Mouse (Mus musculus): ENCODE results near the gene Ddi2.

Gene Ddi2

DNA sequence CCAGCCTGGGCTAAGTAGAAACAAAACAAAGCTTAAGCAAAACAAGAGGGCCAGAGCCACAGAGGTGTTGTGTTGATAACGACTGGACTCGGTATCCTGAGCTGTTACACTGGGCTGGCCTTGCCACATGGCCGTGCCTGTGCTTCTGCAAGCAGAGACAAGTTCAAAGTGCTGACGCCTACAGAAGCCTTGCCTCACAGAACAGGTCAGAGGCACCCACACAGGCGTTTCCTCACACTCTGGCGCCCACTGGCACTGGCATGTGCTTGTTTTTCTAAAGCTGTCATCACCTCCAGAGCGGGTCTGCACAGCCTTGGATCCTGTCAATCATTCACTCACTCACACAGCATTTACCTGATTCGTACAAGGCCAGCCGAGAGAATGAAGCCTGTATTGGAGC is 18.6 kb upstream of the Ddi2 start:
- ATAC-seq (ENCODE audit: low TSS enrichment), result no peak

DNA sequence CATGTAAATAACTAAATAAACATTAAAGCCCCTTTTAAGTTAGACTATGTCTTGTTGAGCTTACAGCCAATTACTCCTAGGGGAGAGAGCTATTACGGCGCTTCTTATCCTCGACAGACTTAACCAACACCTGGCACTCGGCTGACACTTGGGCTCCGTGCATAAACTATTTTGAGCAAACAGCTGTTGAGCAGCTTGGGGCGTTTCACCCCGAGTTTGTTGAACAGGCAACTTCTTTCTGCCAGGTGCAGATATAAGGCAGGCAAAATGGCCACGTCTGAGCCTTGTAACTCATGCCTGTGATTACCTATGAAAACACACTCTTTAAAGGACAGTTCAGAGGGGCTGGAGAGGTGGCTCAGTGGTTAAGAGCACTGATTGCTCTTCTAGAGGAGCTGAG is 14.8 kb upstream of the Ddi2 start:
- no peak for ATAC-seq (ENCODE audit: low TSS enrichment)

GRCm38 (mm10) chr4:141736856-141737255 is 13.6 kb upstream of the Ddi2 start:
- no peak for ATAC-seq (ENCODE audit: low TSS enrichment)

DNA sequence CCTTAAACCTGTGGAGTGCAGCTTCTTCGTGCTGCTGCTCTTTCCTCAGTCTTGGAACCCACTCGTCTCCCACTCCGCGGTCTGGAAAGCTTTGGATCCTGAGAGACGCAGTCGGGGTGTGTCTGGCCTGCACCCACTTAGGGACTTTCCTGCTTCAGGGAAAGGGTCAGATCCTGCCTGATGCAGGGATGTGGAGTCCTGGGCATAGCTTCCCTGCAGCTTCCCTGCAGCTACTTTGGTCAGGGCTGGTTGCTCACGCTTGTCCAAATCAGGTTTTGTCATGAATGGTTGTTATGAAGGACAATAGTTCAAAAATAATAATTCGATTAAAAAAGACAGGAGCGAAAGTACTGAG is 12.0 kb upstream of the Ddi2 start:
- ATAC-seq (ENCODE audit: low TSS enrichment), result no peak

- ATAC-seq (ENCODE audit: low TSS enrichment), result peak; percentile 96
Measured at GRCm38 (mm10) chr4:141734446-141735205, 11.4 kb upstream of the Ddi2 start.

DNA sequence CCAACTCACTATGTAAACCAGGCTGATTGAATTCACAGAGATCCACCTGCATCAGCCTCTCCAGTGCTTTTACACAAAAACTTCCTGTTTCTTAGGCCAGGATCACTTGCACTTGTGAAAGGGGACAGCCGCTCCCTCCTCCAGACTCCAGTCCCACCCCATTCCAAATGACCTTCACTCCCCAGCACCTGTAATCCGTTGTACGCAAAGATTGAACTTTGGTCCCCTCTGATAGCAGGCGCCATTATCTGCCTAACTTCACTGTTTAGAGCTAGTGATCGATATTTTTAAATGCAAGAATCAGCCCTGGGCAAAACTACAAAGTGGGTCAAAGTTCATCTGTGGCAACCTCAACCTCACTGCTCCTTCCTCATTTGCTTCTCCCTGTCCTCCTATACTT is 8.5 kb upstream of the Ddi2 start:
- no peak for ATAC-seq (ENCODE audit: low TSS enrichment)

GRCm38 (mm10) chr4:141730401-141730800 is 7.2 kb upstream of the Ddi2 start:
- peak; percentile 64 for ATAC-seq (ENCODE audit: low TSS enrichment)

DNA sequence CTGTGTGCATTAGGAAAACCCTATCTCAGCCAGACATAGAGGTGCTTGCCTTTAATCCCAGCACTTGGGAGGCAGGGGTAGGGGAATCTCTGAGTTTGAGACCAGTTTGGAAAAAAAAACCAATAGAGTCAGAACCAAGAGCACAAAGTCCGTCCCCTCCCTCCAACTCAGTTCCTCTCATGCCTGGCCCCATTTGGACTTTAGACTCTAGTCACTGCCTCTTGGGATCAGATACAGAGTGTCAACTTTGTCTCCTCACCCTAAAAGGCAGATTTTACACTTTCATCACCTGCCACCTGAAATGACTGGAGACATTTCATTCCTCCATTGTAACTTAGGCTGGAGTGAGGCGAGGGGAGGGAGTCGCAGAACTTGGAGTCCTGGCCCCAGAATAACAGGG is 6.0 kb upstream of the Ddi2 start:
- ATAC-seq (ENCODE audit: low TSS enrichment), result no peak

DNA sequence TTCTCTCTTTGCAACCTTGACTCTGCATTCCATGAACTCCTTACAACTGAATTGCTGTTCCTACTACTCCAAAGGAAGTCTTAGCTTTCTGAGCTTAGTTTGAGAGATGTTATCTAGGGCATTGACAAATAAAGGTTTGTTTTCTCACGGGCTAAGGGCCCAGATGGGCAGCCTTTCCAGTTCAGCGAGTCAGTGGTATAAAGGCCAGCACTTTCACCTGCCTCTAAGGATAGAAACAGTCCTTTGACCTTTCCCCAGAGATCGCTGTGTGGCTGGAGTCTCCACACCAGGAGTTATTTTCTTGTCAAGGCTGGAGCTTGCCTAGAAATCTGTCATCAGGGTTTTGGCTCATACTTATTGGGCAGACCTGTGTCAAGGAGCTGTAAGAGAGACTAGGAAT is 2.5 kb upstream of the Ddi2 start:
- ATAC-seq (ENCODE audit: low TSS enrichment), result no peak

DNA sequence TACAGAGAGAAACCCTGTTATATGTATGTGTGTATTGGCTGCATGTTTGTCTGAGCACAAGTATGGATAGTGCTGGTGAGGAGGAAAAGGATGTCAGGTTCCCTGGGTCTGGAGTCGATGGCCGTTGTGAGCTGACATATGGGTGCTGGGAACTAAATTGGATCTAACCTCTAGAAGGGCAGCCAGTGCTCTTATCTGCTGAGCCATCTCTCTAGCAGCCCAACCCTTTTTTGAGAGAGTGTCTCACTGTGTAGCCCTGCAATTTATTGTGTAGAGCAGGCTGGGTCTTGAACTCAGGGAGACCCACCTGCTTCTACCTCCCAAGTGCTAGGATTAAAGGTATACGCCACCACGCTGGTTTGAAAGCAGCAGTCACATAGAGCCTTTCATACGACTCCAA is 2.1 kb upstream of the Ddi2 start:
- no peak for ATAC-seq (ENCODE audit: low TSS enrichment)

DNA sequence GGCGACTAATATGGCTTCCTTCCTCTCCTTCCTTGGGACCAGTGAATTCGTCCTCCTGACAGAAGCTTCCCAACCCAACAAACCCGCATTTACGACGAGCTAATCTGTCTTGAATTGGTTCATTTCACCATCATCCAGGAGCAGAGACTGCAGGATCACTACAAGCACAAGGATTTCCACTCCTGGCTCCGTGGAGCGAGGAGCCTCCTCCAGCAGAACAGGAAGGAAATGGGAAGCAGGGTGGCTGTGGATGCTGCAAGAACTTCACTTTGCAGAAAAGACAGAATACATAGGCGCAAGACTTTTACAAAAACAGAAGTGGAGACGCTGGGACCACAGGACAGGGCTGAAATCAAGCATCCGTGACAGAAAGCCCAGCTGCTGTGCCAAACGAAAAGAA is 1.4 kb upstream of the Ddi2 start:
- no peak for ATAC-seq (ENCODE audit: low TSS enrichment)

DNA sequence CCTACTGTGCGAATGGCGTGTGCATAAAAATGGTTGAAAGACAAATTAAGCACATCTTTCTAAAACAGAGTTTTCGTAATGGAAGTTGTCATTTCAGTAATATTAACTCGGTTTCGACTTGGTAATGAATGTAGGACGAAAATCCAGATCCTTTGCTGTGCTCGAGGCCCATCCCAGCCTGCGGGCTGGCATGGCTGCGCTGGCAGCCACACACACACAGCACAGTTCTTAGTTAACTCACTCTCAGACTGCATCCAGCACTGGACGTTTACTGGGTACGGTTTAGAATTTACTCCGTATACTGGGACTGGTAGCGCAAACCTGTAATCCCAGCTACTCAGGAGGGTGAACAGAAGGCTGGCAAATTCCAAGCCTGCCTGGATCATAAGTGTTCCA is 452 bp upstream of the Ddi2 start:
- ATAC-seq (ENCODE audit: low TSS enrichment), result peak; percentile 54

DNA sequence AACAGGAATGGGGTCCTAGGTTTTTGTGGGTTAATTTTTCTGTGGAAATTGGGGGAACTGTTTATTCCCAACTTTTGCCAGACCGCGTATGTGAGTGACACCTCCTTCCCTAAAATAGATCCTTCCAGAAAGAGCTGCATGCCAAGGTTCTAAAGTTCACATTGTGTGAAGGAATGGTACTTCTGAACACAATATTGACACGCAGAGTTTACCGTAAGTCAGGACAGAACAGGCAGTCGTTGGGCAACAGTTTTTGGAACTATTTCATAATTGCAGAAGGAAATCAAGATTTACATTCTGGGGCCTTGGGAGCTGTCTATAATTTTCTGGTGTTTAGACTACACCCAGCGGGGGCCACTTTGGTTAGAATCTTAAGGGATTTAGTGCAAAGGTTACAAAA is 1.3 kb downstream of the Ddi2 start:
- ATAC-seq (ENCODE audit: low TSS enrichment), result no peak

GRCm38 (mm10) chr4:141720761-141721523 is 2.3 kb downstream of the Ddi2 start:
- no peak for ATAC-seq (ENCODE audit: low TSS enrichment)

- no peak for ATAC-seq (ENCODE audit: low TSS enrichment)
Measured at GRCm38 (mm10) chr4:141719304-141719703, 3.9 kb downstream of the Ddi2 start.

DNA sequence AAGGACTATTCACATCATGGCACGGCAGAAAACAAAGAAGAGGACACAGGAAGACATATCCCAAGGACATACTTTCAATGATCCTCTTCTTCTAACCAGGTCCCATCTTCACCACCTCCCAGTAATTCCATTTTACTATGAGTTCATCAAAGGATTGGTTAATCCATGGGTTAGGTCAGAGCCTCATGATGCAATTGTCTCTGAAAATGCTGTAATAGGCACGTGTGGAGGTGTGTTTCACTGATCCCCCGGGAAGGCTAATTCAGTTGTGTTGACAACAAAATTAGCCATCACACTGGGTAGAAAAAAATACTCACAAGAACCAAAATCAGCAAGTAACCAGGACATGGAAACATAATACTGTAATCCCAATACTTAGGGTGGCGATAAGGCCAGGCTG is 5.6 kb downstream of the Ddi2 start:
- ATAC-seq (ENCODE audit: low TSS enrichment), result no peak

DNA sequence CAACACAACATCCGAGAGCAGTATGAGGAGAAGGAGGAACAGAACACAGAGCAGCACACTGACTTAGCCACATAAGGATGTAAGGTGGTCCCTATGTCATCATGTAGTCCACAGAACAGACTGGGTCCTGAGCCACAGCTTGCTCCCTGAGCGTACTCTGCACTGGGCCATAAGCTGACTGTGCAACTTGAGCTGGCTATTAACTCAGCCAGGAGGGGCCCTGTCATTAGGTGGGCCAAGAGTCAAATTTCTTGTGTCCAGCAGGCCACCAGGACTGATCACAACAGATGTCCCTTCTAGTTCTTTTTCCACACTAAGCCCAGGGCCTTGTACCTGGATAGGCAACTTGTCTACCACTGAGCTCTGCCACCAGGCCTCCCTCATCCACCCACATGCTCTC is 8.2 kb downstream of the Ddi2 start:
- ATAC-seq (ENCODE audit: low TSS enrichment), result no peak

GRCm38 (mm10) chr4:141713598-141714142 is 9.5 kb downstream of the Ddi2 start:
- ATAC-seq (ENCODE audit: low TSS enrichment), result no peak

GRCm38 (mm10) chr4:141711250-141711649 is 12.0 kb downstream of the Ddi2 start:
- peak; percentile 76; the same call in 1 of the 2 replicates for ATAC-seq (ENCODE audit: low TSS enrichment)

DNA sequence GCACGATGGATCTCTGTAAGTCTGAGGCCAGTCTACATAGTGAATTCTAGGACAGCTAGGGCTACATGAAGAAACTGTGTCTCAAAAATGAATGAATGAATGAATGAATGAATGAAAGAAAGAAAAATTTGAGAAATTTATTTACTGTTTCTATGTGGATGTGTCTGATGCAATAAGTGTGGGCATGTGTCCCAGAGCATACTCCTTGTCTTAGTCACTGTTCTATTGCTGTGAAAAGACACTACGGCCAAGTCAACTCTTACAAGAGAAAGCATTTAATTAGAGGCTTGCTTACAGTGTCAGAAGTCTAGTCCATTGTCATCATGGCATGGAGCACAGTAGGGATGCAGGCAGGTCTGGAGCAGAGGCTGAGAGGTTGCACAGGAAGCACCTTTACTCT is 14.2 kb downstream of the Ddi2 start:
- ATAC-seq (ENCODE audit: low TSS enrichment), result no peak

- ATAC-seq (ENCODE audit: low TSS enrichment), result no peak
Measured at GRCm38 (mm10) chr4:141708005-141708404, 15.2 kb downstream of the Ddi2 start.

DNA sequence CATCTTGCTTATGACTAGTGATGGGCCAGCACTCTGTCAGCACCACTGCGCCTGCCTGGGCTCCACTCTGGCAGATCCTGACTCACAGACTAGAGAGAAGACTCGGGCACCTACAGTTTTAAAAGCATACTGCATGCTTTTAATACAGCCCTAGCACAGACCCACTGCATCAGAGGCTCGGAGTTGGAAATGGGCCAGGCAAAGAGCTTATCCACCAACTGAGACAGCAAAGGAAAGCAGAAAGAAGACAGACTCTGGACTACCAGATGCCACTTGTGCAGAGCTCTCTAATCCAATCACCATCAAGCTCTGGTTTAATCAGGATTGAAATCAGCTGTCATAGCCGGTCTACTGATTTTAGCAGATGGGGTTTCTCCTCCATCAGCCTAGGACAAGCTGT is 17.9 kb downstream of the Ddi2 start:
- ATAC-seq (ENCODE audit: low TSS enrichment), result peak; percentile 85; the same call in 1 of the 2 replicates

DNA sequence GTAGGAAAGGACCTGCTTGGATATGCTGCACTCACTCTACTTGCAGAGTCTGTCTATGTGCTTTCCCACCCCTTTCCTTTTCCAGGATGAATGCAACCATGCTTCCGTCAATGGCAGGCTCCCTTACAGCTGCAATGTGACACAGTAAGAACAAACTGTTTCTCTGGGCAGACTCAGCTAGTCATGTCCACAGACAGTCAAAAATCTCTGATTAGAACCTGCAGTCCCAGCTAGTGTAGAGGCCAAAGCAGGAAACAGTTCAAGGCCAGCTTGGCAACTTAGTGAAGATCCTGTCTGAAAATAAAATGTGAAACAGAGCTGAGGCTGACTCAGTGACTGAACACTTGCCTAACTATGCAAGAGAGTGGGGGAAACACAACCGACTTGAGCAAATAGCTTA is 18.6 kb downstream of the Ddi2 start:
- no peak for ATAC-seq (ENCODE audit: low TSS enrichment)

Data from frontal cortex, adult (tissue).